Comparison of ENCODE assay signal across 19 mouse cellular contexts in the genomic region with DNA sequence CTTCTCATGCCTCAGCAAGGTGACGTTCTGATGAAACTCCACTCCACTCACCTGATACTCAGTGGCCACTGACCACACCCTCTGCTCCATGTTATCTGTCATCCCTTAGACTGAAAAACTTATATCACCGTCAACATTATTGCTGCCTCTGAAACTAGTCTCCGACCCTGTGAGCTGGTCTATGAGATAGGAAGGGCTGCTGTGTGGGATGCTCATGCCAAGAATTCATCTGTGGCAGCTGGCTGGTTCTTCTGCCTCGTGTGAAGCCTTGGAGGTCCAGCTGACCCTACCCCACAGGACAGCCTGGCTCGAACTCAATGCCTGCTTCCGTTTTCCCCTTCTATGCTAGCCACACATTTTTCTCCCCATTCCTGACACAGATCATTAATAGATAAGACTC.
DNase-seq lines count a peak whose midpoint lies in the region; ATAC-seq and TF ChIP-seq lines count a peak whose summit lies in the region.
"Had no signal": no experiment of that assay in that cellular context is flagged by ENCODE, and none has a peak within 500 bp of the region (broad histone marks: within the 10 kb centered on the region; RNA-seq: fewer than 3 reads in every experiment).

No protein-coding gene starts in this region.

- TF ChIP-seq EP300 in MEL (IDR thresholded peaks at IDR 0.05; ENCODE audit: low read depth in 1 of 2, low read length in 2 of 2) = peak; percentile 68 to 75

- H3K9me3 ChIP-seq in MEL (replicated peaks; ENCODE audit: insufficient read depth, low read length) = no peaks in the 10 kb centered on the region
- H3K9me3 ChIP-seq in liver, embryonic 11.5 days (ENCODE audit: control insufficient read depth, low read length) = no peaks in the 10 kb centered on the region
- no peaks in the 10 kb centered on the region for H3K9me3 ChIP-seq in embryonic facial prominence, embryonic 10.5 days
- no peaks in the 10 kb centered on the region for H3K9me3 ChIP-seq in hindbrain, embryonic 13.5 days
- H3K9me3 ChIP-seq: embryonic facial prominence, embryonic 13.5 days; forebrain, embryonic 13.5 days; heart, embryonic 13.5 days; hindbrain, embryonic 10.5 days; limb, embryonic 15.5 days; midbrain, embryonic 12.5 days had no signal

- H3K4me1 ChIP-seq in MEL (ENCODE audit: control insufficient read depth in 1 of 2, insufficient read depth in 2 of 2, low read length in 2 of 2) = peaks cover 29 to 49% of the 10 kb centered on the region in 2 experiments
- peaks cover 45% of the 10 kb centered on the region for H3K4me1 ChIP-seq in liver, embryonic 11.5 days (replicated peaks; ENCODE audit: control insufficient read depth, insufficient read depth, low read length)
- H3K4me1 ChIP-seq in small intestine, adult 2 months (ENCODE audit: control insufficient read depth, insufficient read depth, insufficient read length, low read length) = peaks cover 54% of the 10 kb centered on the region
- H3K4me1 ChIP-seq in embryonic facial prominence, embryonic 10.5 days = peaks cover 46% of the 10 kb centered on the region
- H3K4me1 ChIP-seq in hindbrain, embryonic 13.5 days (replicated peaks) = peaks cover 6% of the 10 kb centered on the region

- H3K4me2 ChIP-seq in liver, embryonic 11.5 days = peak overlapping the region; percentile 12; the same call in 1 of the 2 replicates
- H3K4me2 ChIP-seq in hindbrain, embryonic 13.5 days = no peak overlapping the region
- H3K4me2 ChIP-seq: embryonic facial prominence, embryonic 13.5 days; forebrain, embryonic 13.5 days; heart, embryonic 13.5 days; limb, embryonic 15.5 days; midbrain, embryonic 12.5 days had no signal

- H3K4me3 ChIP-seq in MEL (ENCODE audit: control insufficient read depth in 1 of 2, insufficient read depth in 1 of 2, low read depth in 2 of 2, low read length in 2 of 2) = no peak overlapping the region
- H3K4me3 ChIP-seq in liver, embryonic 11.5 days (ENCODE audit: low read depth, low read length) = no peak overlapping the region
- no peak overlapping the region for H3K4me3 ChIP-seq in small intestine, adult 2 months (ENCODE audit: low read depth, low read length)
- no peak overlapping the region for H3K4me3 ChIP-seq in embryonic facial prominence, embryonic 10.5 days
- H3K4me3 ChIP-seq in hindbrain, embryonic 13.5 days = no peak overlapping the region
- H3K4me3 ChIP-seq: embryonic facial prominence, embryonic 13.5 days; forebrain, embryonic 13.5 days; heart, embryonic 13.5 days; hindbrain, embryonic 10.5 days; limb, embryonic 15.5 days; midbrain, embryonic 12.5 days had no signal

- no peaks in the 10 kb centered on the region for H3K27me3 ChIP-seq in MEL (ENCODE audit: control insufficient read depth in 1 of 2, insufficient read depth in 2 of 2, low read length in 2 of 2)
- H3K27me3 ChIP-seq in liver, embryonic 11.5 days (replicated peaks; ENCODE audit: control insufficient read depth, insufficient read depth, low read length) = no peaks in the 10 kb centered on the region
- H3K27me3 ChIP-seq in small intestine, adult 2 months (ENCODE audit: control insufficient read depth, insufficient read depth, low read length) = no peaks in the 10 kb centered on the region
- H3K27me3 ChIP-seq in embryonic facial prominence, embryonic 10.5 days (replicated peaks; ENCODE audit: low read depth, poor library complexity, severe bottlenecking) = no peaks in the 10 kb centered on the region
- no peaks in the 10 kb centered on the region for H3K27me3 ChIP-seq in hindbrain, embryonic 13.5 days
- H3K27me3 ChIP-seq: embryonic facial prominence, embryonic 13.5 days; forebrain, embryonic 13.5 days; heart, embryonic 13.5 days; limb, embryonic 15.5 days; midbrain, embryonic 12.5 days had no signal

- no peaks in the 10 kb centered on the region for H3K79me2 ChIP-seq in MEL (ENCODE audit: control insufficient read depth, insufficient read depth, low read length, poor library complexity)

- no peak for TF ChIP-seq POLR2A in MEL (IDR thresholded peaks at IDR 0.05; ENCODE audit: control insufficient read depth in 1 of 2, insufficient read depth in 1 of 2, low read depth in 1 of 2, low read length in 2 of 2, poor library complexity in 1 of 2)
- TF ChIP-seq POLR2A in small intestine, adult 2 months (IDR thresholded peaks at IDR 0.05; ENCODE audit: low read depth, low read length) = no peak

- H3K36me3 ChIP-seq in MEL (ENCODE audit: control insufficient read depth in 1 of 2, insufficient read depth in 2 of 2, low read length in 2 of 2) = peaks cover 0 to 36% of the 10 kb centered on the region in 2 experiments; a peak in 2 of 4 replicates
- H3K36me3 ChIP-seq in liver, embryonic 11.5 days (ENCODE audit: control insufficient read depth, insufficient read depth, low read length) = no peaks in the 10 kb centered on the region
- H3K36me3 ChIP-seq in small intestine, adult 2 months (ENCODE audit: control insufficient read depth, insufficient read depth, low read length) = peaks cover 2% of the 10 kb centered on the region
- H3K36me3 ChIP-seq in embryonic facial prominence, embryonic 10.5 days (replicated peaks) = peaks cover 51% of the 10 kb centered on the region
- no peaks in the 10 kb centered on the region for H3K36me3 ChIP-seq in hindbrain, embryonic 13.5 days

- H3K9ac ChIP-seq in MEL (ENCODE audit: control insufficient read depth, low read depth, low read length, poor library complexity, severe bottlenecking) = no peak overlapping the region
- no peak overlapping the region for H3K9ac ChIP-seq in liver, embryonic 11.5 days (ENCODE audit: low read depth, low read length)
- no peak overlapping the region for H3K9ac ChIP-seq in hindbrain, embryonic 13.5 days
- H3K9ac ChIP-seq: embryonic facial prominence, embryonic 13.5 days; forebrain, embryonic 13.5 days; heart, embryonic 13.5 days; limb, embryonic 15.5 days; midbrain, embryonic 12.5 days had no signal

- no peak overlapping the region for H3K27ac ChIP-seq in MEL (ENCODE audit: control insufficient read depth, low read depth, low read length)
- peak overlapping the region; percentile 86 for H3K27ac ChIP-seq in liver, embryonic 11.5 days (ENCODE audit: low read depth, low read length)
- H3K27ac ChIP-seq in small intestine, adult 2 months (ENCODE audit: insufficient read depth, low read depth, low read length) = peak overlapping the region; percentile 97
- H3K27ac ChIP-seq in embryonic facial prominence, embryonic 10.5 days (replicated peaks) = no peak overlapping the region
- no peak overlapping the region for H3K27ac ChIP-seq in hindbrain, embryonic 13.5 days
- H3K27ac ChIP-seq: embryonic facial prominence, embryonic 13.5 days; forebrain, embryonic 13.5 days; heart, embryonic 13.5 days; hindbrain, embryonic 10.5 days; limb, embryonic 15.5 days; midbrain, embryonic 12.5 days had no signal

- 0 out of 2 replicates have a peak, but pooled peaks have one; percentile 1 for ATAC-seq in common myeloid progenitor, adult 5-6 weeks (replicated peaks; ENCODE audit: low read depth, poor library complexity, severe bottlenecking)
- ATAC-seq in liver, embryonic 11.5 days (replicated peaks; ENCODE audit: low FRiP score) = peak; percentile 78
- no peak for ATAC-seq in hindbrain, embryonic 13.5 days (ENCODE audit: low FRiP score)
- ATAC-seq: CD4-positive, CD25-positive, alpha-beta regulatory T cell, adult 4 months; forebrain, embryonic 13.5 days had no signal

- TF ChIP-seq CTCF in MEL (IDR thresholded peaks at IDR 0.05 in 2 of 3, conservative IDR thresholded peaks at IDR 0.05 in 1 of 3; ENCODE audit: control insufficient read depth in 1 of 3, insufficient read depth in 1 of 3, low read depth in 2 of 3, low read length in 3 of 3, poor library complexity in 1 of 3, severe bottlenecking in 1 of 3) = no peak
- TF ChIP-seq CTCF in small intestine, adult 2 months (IDR thresholded peaks at IDR 0.05; ENCODE audit: extremely low read depth, insufficient read length, insufficient replicate concordance, low read depth, low read length) = no peak

- TF ChIP-seq RAD21 in MEL (IDR thresholded peaks at IDR 0.05; ENCODE audit: low read depth, low read length) = no peak

- peak; percentile 81 for DNase-seq in MEL (ENCODE audit: low read depth, low spot score)
- DNase-seq in liver, embryonic 11.5 days (ENCODE audit: low spot score) = peak; percentile 37
- no peak for DNase-seq in spleen, postnatal 14 days (ENCODE audit: low spot score in 2 of 2)
- DNase-seq in embryonic facial prominence, embryonic 10.5 days (ENCODE audit: low spot score) = no peak
- DNase-seq: adrenal gland, postnatal 25 days; cerebellum, adult 11-12 months; kidney, postnatal 25 days; layer of hippocampus, adult 9-11 months; thymus, postnatal 25 days had no signal

- WGBS in liver, embryonic 11.5 days = 43% methylated on average over 6 of the region's 6 CpGs
- 57% methylated on average over 6 of the region's 6 CpGs for WGBS in small intestine, adult 2 months
- 89% methylated on average over 6 of the region's 6 CpGs for WGBS in embryonic facial prominence, embryonic 10.5 days
- 80% methylated on average over 6 of the region's 6 CpGs for WGBS in hindbrain, embryonic 13.5 days

TF ChIP-seq in MEL, 35 proteins besides CTCF, POLR2A, EP300 and RAD21:
- TF ChIP-seq MYC (IDR thresholded peaks at IDR 0.05; ENCODE audit: low read depth, low read length) (0 out of 2 replicates have a peak, but pooled peaks have one; percentile 29), ZC3H11A (IDR thresholded peaks at IDR 0.05; ENCODE audit: low read depth, low read length) (no peak), NELFE (IDR thresholded peaks at IDR 0.05; ENCODE audit: low read depth, low read length) (no peak), GATA1 (IDR thresholded peaks at IDR 0.05; ENCODE audit: low read depth, low read length) (peak; percentile 81), ZMIZ1 (IDR thresholded peaks at IDR 0.05; ENCODE audit: low read depth, low read length) (no peak), ELF1 (IDR thresholded peaks at IDR 0.05; ENCODE audit: low read depth, low read length) (no peak), TCF12 (IDR thresholded peaks at IDR 0.05; ENCODE audit: low read depth, low read length) (peak; percentile 71), MEF2A (IDR thresholded peaks at IDR 0.05; ENCODE audit: extremely low read depth, insufficient replicate concordance, low read depth, low read length, poor library complexity, severe bottlenecking) (no peak), UBTF (IDR thresholded peaks at IDR 0.05; ENCODE audit: borderline replicate concordance, insufficient read depth, low read depth, low read length) (no peak), MYB (IDR thresholded peaks at IDR 0.05; ENCODE audit: low read depth, low read length) (0 out of 2 replicates have a peak, but pooled peaks have one; percentile 10), ZKSCAN1 (IDR thresholded peaks at IDR 0.05; ENCODE audit: low read depth, low read length) (no peak), TBP (IDR thresholded peaks at IDR 0.05; ENCODE audit: low read depth, low read length) (no peak), ETS1 (IDR thresholded peaks at IDR 0.05; ENCODE audit: low read depth, low read length) (peak; percentile 70; the same call in 1 of the 2 replicates), E2F4 (IDR thresholded peaks at IDR 0.05; ENCODE audit: borderline replicate concordance, low read depth, low read length) (no peak), SMC3 (IDR thresholded peaks at IDR 0.05; ENCODE audit: low read depth, low read length) (no peak), TAL1 (IDR thresholded peaks at IDR 0.05; ENCODE audit: low read length) (peak; percentile 60)
TF ChIP-seq in MEL: peak in this region for 6.

Comparison
In these comparisons a context has a peak if more than half of its experiments do, and no peak if none do; other contexts are left out.
1. DNase-seq: peak in MEL (single experiment) and liver, embryonic 11.5 days (single experiment); none in spleen, postnatal 14 days (0 of 2) and embryonic facial prominence, embryonic 10.5 days (single experiment).
2. H3K27ac ChIP-seq: peak in liver, embryonic 11.5 days (single experiment) and small intestine, adult 2 months (single experiment); none in MEL (single experiment), embryonic facial prominence, embryonic 10.5 days (single experiment) and hindbrain, embryonic 13.5 days (single experiment).